Mouse (Mus musculus): ENCODE results near the gene Slc25a23. TPM values are rescaled to one million over a fixed set of nuclear protein-coding genes. Genes with fewer than 3 reads are reported as not detected.

The Slc25a23 gene
- total and polyA plus RNA-seq, 2 experiments = 54.9 to 212 TPM

DNA sequence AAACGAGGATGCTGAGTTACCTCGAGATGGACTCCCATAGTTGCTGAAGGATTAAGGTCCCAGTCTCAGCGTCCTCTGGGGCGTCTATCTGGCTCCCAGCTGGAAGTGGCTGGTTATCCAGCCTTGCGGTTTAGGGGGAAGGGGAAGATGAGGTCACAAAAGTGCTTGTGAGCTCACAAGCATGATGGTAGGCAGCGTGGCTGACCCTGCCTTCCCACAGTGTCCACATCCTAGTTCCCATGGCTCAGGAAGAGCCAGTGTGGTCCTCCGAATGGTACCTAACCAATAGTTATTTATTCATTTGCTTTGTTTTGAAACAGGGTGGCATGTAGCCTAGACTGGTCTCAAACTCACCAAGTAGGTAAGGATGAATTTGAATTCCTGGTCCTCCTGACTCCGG is 18.1 kb downstream of the Slc25a23 start, which contains the start of gene Slc25a41:
Slc25a41 (minus strand) TSS at position 101 of the 400 bp plus-strand sequence.
- TF ChIP-seq CTCF (IDR thresholded peaks at IDR 0.05; ENCODE audit: low read depth, low read length) (no peak), POLR2A (IDR thresholded peaks at IDR 0.05; ENCODE audit: extremely low read depth, insufficient read depth, low read length) (no peak)
- no peaks in the 10 kb centered on the region; the same call in 1 of the 2 replicates for H3K27me3 ChIP-seq (ENCODE audit: control insufficient read depth, insufficient read depth, low read length)
- no peaks in the 10 kb centered on the region for H3K79me2 ChIP-seq (ENCODE audit: control insufficient read depth, insufficient read depth, low read length)
- peaks cover 6% of the 10 kb centered on the region; the same call in 1 of the 2 replicates for H3K36me3 ChIP-seq (ENCODE audit: control insufficient read depth, insufficient read depth, low read length)
- no peaks in the 10 kb centered on the region for H3K4me1 ChIP-seq (ENCODE audit: control insufficient read depth, insufficient read depth, low read length)
- H3K27ac ChIP-seq (replicated peaks; ENCODE audit: insufficient read depth, low read depth, low read length) = no peak within 1 kb of the TSS
- no peak for DNase-seq (ENCODE audit: extremely low read depth, low read depth, low spot score)
- no peak within 1 kb of the TSS for H3K9ac ChIP-seq (ENCODE audit: low read depth, low read length)
- WGBS = 79% methylated on average over 8 of the region's 8 CpGs
- H3K4me3 ChIP-seq (ENCODE audit: insufficient read depth, low read depth, low read length) = no peak within 1 kb of the TSS

DNA sequence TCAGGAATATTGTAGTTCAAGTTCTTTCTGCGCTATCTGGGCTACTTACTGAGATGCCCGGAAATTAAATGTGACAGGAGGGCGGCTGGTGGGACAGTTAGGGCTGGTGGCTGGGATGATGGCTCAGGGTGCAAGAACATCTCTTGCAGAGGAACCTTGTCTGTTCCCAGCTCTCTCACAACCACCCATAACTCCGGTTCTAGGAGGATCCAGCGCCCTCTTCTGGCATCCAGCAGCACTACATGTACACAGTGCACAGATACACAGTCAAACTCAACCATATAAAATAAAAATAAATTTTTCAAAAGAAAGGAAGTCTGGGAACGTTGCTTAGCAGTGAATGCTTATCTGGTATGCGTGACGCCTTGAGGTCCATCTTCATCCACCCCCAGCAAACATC is 20.7 kb downstream of the Slc25a23 start:
- Histone ChIP-seq H3K27ac (replicated peaks; ENCODE audit: insufficient read depth, low read depth, low read length) (no peak overlapping the region), H3K27me3 (ENCODE audit: control insufficient read depth, insufficient read depth, low read length) (no peaks in the 10 kb centered on the region; the same call in 1 of the 2 replicates), H3K4me1 (ENCODE audit: control insufficient read depth, insufficient read depth, low read length) (no peaks in the 10 kb centered on the region), H3K4me3 (ENCODE audit: insufficient read depth, low read depth, low read length) (no peak overlapping the region), H3K36me3 (ENCODE audit: control insufficient read depth, insufficient read depth, low read length) (no peaks in the 10 kb centered on the region), H3K9ac (ENCODE audit: low read depth, low read length) (no peak overlapping the region), H3K79me2 (ENCODE audit: control insufficient read depth, insufficient read depth, low read length) (no peaks in the 10 kb centered on the region)
- 47% methylated on average over 8 of the region's 8 CpGs for WGBS
- TF ChIP-seq POLR2A (IDR thresholded peaks at IDR 0.05; ENCODE audit: extremely low read depth, insufficient read depth, low read length) (no peak), CTCF (IDR thresholded peaks at IDR 0.05; ENCODE audit: low read depth, low read length) (peak; percentile 21; the same call in 1 of the 2 replicates)
- DNase-seq (ENCODE audit: extremely low read depth, low read depth, low spot score) = no peak

DNA sequence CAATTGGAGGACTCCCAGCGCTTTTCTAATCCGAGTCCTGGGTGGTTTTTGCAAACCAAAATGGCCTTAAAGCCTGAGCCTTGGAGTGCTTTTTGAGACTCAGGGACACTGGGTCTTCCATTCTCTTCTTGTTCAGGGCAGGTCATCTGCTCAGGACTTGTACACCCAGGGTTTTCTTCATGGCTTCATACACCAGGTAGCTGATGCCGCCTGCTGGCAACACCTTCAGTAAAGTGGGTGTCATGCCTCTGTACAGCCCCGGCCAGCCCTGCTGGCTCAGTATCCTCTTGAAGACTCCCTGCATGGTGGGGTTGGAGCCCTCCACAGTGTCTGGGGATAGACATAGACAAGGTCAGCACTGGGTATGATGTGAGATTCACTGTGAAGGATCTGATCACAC is 26.8 kb downstream of the Slc25a23 start:
- Histone ChIP-seq H3K4me3 (ENCODE audit: insufficient read depth, low read depth, low read length) (no peak overlapping the region), H3K4me1 (ENCODE audit: control insufficient read depth, insufficient read depth, low read length) (peaks cover 8% of the 10 kb centered on the region; the same call in 1 of the 2 replicates), H3K36me3 (ENCODE audit: control insufficient read depth, insufficient read depth, low read length) (no peaks in the 10 kb centered on the region), H3K79me2 (ENCODE audit: control insufficient read depth, insufficient read depth, low read length) (peaks cover 8% of the 10 kb centered on the region), H3K27ac (replicated peaks; ENCODE audit: insufficient read depth, low read depth, low read length) (no peak overlapping the region), H3K27me3 (ENCODE audit: control insufficient read depth, insufficient read depth, low read length) (no peaks in the 10 kb centered on the region), H3K9ac (ENCODE audit: low read depth, low read length) (no peak overlapping the region)
- no peak for DNase-seq (ENCODE audit: extremely low read depth, low read depth, low spot score)
- TF ChIP-seq CTCF (IDR thresholded peaks at IDR 0.05; ENCODE audit: low read depth, low read length) = no peak
- no peak for TF ChIP-seq POLR2A (IDR thresholded peaks at IDR 0.05; ENCODE audit: extremely low read depth, insufficient read depth, low read length)
- 94% methylated on average over 4 of the region's 4 CpGs for WGBS

DNA sequence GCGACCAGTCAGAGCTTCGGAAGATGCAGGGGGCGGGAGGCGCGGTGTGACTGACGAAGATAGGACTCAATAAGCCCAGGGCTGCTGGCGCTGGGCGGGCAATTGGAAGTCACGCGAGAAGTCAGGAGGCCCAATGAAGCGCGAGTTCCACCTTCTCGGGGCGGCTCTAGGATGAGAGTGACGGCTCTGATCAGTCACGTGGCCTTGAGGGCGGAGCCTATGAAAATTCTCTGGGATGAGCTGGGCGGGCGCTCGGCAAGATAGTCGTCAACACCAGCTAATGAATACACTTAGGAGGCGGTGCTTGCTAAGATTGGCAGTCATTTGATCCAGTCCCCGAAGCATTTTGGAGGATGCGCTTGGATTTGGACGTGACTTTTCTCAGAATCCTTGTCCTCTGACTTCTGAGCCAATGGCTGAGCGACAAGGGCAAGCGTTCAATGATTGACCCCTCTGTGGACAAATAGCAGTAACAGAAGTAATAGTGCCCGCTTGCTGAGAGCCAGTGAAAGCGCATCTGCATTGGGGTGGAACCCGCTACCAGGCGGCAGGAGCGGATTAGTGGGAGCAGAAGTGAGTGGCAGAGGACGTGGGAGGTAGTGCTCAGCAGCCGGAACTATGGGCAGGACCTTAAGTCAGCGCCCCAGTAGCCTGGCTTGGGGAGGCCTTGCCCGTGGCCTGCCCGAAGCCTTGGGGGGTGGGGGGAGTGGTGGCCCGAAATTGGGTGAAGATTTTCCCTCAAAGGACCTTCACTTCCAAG is 27.8 kb downstream of the Slc25a23 start:
- peak overlapping the region; percentile 79 for H3K27ac ChIP-seq (replicated peaks; ENCODE audit: insufficient read depth, low read depth, low read length)
- WGBS = under 1% methylated on average over 38 of the region's 38 CpGs
- H3K27me3 ChIP-seq (ENCODE audit: control insufficient read depth, insufficient read depth, low read length) = no peaks in the 10 kb centered on the region

DNA sequence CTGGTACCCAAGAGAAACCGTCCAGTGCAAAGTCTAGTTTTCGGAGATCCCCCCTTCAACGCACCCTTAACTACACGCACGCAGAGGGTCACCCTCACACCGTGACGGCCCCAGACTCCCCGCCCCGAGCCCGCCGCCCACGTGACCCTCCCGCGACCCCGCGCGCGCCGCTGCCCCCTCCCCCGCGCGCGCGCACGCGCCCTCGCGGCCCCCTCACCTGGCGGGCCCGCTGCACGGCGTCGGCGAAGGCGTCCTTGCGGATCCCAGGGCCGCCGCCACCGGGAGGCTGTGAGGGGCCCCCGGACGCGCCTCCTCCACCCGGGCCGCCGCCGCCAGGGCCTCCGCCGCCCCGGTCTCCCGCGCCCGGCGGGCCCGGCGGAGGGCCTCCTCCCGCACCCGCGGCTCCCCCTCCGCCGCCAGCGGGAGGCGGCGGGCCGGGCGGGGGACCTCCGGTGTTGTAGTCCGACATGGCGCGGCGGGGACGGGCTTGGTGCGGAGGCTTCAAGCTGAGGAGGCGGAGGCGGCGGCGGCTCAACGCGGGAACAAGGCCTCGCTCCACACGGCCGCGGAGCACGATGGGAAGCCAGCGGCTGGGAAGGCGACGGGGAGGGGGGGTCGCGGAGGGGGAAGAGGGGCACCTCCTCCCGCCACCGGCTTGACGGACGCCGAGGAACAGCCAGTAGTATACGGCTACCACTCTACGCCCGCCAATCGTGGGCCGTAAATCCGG is 28.6 kb downstream of the Slc25a23 start, which contains the start of gene Khsrp:
Khsrp (minus strand) TSS at position 592 of the 730 bp plus-strand sequence.
- H3K4me3 ChIP-seq (ENCODE audit: insufficient read depth, low read depth, low read length) = peak within 1 kb of the TSS; percentile 74
- H3K27ac ChIP-seq (replicated peaks; ENCODE audit: insufficient read depth, low read depth, low read length) = peak within 1 kb of the TSS; percentile 79
- 2% methylated on average over 92 of the region's 99 CpGs for WGBS
- peak within 1 kb of the TSS; percentile 89 for H3K9ac ChIP-seq (ENCODE audit: low read depth, low read length)
- peaks cover 8% of the 10 kb centered on the region; the same call in 1 of the 2 replicates for H3K4me1 ChIP-seq (ENCODE audit: control insufficient read depth, insufficient read depth, low read length)
- H3K36me3 ChIP-seq (ENCODE audit: control insufficient read depth, insufficient read depth, low read length) = peaks cover 8% of the 10 kb centered on the region
- no peak for DNase-seq (ENCODE audit: extremely low read depth, low read depth, low spot score)
- H3K79me2 ChIP-seq (ENCODE audit: control insufficient read depth, insufficient read depth, low read length) = peaks cover 8% of the 10 kb centered on the region
- H3K27me3 ChIP-seq (ENCODE audit: control insufficient read depth, insufficient read depth, low read length) = no peaks in the 10 kb centered on the region
- TF ChIP-seq POLR2A (IDR thresholded peaks at IDR 0.05; ENCODE audit: extremely low read depth, insufficient read depth, low read length) (peak; percentile 66; the same call in 1 of the 2 replicates), CTCF (IDR thresholded peaks at IDR 0.05; ENCODE audit: low read depth, low read length) (no peak)

More for the DNA sequence above, 27.8 kb downstream of the Slc25a23 start:
- Histone ChIP-seq H3K36me3 (ENCODE audit: control insufficient read depth, insufficient read depth, low read length) (peaks cover 2% of the 10 kb centered on the region), H3K9ac (ENCODE audit: low read depth, low read length) (peak overlapping the region; percentile 69), H3K4me3 (ENCODE audit: insufficient read depth, low read depth, low read length) (peak overlapping the region; percentile 58), H3K4me1 (ENCODE audit: control insufficient read depth, insufficient read depth, low read length) (peaks cover 8% of the 10 kb centered on the region; the same call in 1 of the 2 replicates), H3K79me2 (ENCODE audit: control insufficient read depth, insufficient read depth, low read length) (peaks cover 8% of the 10 kb centered on the region)
- TF ChIP-seq CTCF (IDR thresholded peaks at IDR 0.05; ENCODE audit: low read depth, low read length) = 0 out of 2 replicates have a peak, but pooled peaks have one; percentile 4
- peak; percentile 93 for TF ChIP-seq POLR2A (IDR thresholded peaks at IDR 0.05; ENCODE audit: extremely low read depth, insufficient read depth, low read length)
- peak; percentile 100 for DNase-seq (ENCODE audit: extremely low read depth, low read depth, low spot score)

Data from liver, adult 2 months (tissue).